Mouse (Mus musculus) brain, embryonic 14.5 days (tissue): Measurements from ENCODE around the gene Paxx.

Experiments
- CTCF ChIP-seq: fragments of 200-500 bp; IDR thresholded peaks from 2 replicates; pipeline ENCODE4 v1.5.1; 2012; ENCODE audit warnings: inconsistent platforms, mild to moderate bottlenecking, moderate library complexity, borderline replicate concordance; ENCODE audit not compliant: insufficient read depth, insufficient read length; ENCODE audit errors: extremely low read depth
- POLR2A ChIP-seq: fragments of 200-500 bp; IDR thresholded peaks from 2 replicates; pipeline ENCODE4 v1.6.1; 2012; ENCODE audit warnings: mild to moderate bottlenecking, inconsistent platforms, borderline replicate concordance; ENCODE audit not compliant: poor library complexity, insufficient read depth, insufficient read length, severe bottlenecking; ENCODE audit errors: extremely low read depth

DNA sequence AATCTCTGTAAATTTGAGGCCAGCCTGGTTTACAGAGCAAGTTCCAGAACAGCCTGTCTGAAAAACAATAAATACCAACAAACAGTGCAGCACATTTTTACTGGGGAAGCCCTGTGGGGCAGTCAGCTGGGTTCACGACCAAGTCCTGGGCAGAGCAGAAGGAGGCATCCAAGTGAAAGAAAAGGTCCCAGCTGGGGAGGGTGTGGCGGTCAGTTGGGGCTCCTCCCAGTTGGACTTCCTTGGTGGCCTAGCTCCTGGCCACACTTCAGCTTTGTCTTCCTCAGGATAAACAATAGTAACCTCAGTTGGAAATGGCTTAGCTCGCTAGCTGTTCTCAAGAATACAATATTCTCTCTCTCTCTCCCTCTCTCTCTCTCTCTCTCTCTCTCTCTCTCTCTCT, 43.5 kb downstream of the Paxx start:
- TF ChIP-seq POLR2A: no peak
- no peak for TF ChIP-seq CTCF
